Mouse (Mus musculus) heart, embryonic 10.5 days (tissue): ENCODE data around the gene Gbp7. TPM values are rescaled to one million over a fixed set of nuclear protein-coding genes. Genes with fewer than 3 reads are reported as not detected.
A peak's percentile ranks its signal among the peaks of the same experiment; 100 is the strongest.
"Not testable (repeated sequence)": the region's sequence is repeated elsewhere in the genome, so short reads cannot be mapped to it uniquely, and the experiment has no call there.

ENCODE experiments used
- DNase-seq: peaks from one replicate; pipeline ENCODE4 v3.0.0-alpha.2; 2017; ENCODE audit warnings: low spot score
- H3K27ac ChIP-seq: fragments of 300-500 bp; sonication (generic); 2 replicates; pipeline ENCODE4 v1.5.1; 2016; ENCODE audit warnings: mild to moderate bottlenecking
- H3K27me3 ChIP-seq: fragments of 300-500 bp; sonication (generic); 2 replicates; pipeline ENCODE4 v1.6.1; 2016; ENCODE audit warnings: mild to moderate bottlenecking; ENCODE audit not compliant: poor library complexity, insufficient read depth, severe bottlenecking
- H3K36me3 ChIP-seq: fragments of 300-500 bp; sonication (generic); 2 replicates; pipeline ENCODE4 v1.6.1; 2016; ENCODE audit warnings: mild to moderate bottlenecking, moderate library complexity
- H3K4me1 ChIP-seq: fragments of 300-500 bp; sonication (generic); 2 replicates; pipeline ENCODE4 v1.6.1; 2016; ENCODE audit warnings: mild to moderate bottlenecking
- H3K4me3 ChIP-seq: fragments of 300-500 bp; sonication (generic); 2 replicates; pipeline ENCODE4 v1.5.1; 2016; ENCODE audit warnings: mild to moderate bottlenecking, moderate library complexity
- H3K9me3 ChIP-seq: fragments of 300-500 bp; sonication (generic); 2 replicates; pipeline ENCODE4 v1.6.1; 2016; ENCODE audit warnings: mild to moderate bottlenecking, moderate library complexity
- WGBS: fragments of 180-500 bp; shearing (Covaris S2); methylation state at CpG from one replicate; pipeline ENCODE4 v1.1.7; 2016; 5-methylcytosine and 5-hydroxymethylcytosine counted together
- polyA plus RNA-seq: library from polyadenylated mRNA; unstranded; fragments of >200 nt; fragmentation: Nextera tagmentation; extraction: Ambion mirVana; gene quantifications from 2 replicates; pipeline ENCODE4 v1.2.1, GENCODE M21; 2016

Gene Gbp7
- polyA plus RNA-seq, 1 experiment from 2014 or later: 1.0 TPM

- Histone ChIP-seq H3K4me1 (no peaks in the 10 kb centered on the region), H3K36me3 (no peaks in the 10 kb centered on the region), H3K9me3 (no peaks in the 10 kb centered on the region), H3K27me3 (peaks cover 10% of the 10 kb centered on the region; the same call in 1 of the 2 replicates), H3K4me3 (no peak overlapping the region), H3K27ac (no peak overlapping the region)
- 50% methylated on average over 1 of the region's 1 CpGs for WGBS
- DNase-seq: no peak
Measured at GRCm38 (mm10) chr3:142535667-142536066, 5.5 kb downstream of the Gbp7 start.

GRCm38 (mm10) chr3:142541391-142541790 lies 11.2 kb downstream of the Gbp7 start:
- no peaks in the 10 kb centered on the region for H3K36me3 ChIP-seq
- no peak overlapping the region for H3K27ac ChIP-seq
- no peaks in the 10 kb centered on the region for H3K27me3 ChIP-seq
- no peaks in the 10 kb centered on the region for H3K9me3 ChIP-seq
- no peaks in the 10 kb centered on the region for H3K4me1 ChIP-seq
- no peak overlapping the region for H3K4me3 ChIP-seq
- no peak for DNase-seq
- 77% methylated on average over 6 of the region's 6 CpGs for WGBS

GRCm38 (mm10) chr3:142542776-142543175 lies 12.6 kb downstream of the Gbp7 start:
- not testable (repeated sequence) for H3K27me3 ChIP-seq, H3K4me1 ChIP-seq, H3K4me3 ChIP-seq, H3K27ac ChIP-seq, H3K36me3 ChIP-seq, DNase-seq, H3K9me3 ChIP-seq
- 84% methylated on average over 12 of the region's 12 CpGs for WGBS

- WGBS: 80% methylated on average over 3 of the region's 3 CpGs
- no peak overlapping the region for H3K4me3 ChIP-seq
- no peaks in the 10 kb centered on the region for H3K36me3 ChIP-seq
- no peaks in the 10 kb centered on the region for H3K27me3 ChIP-seq
- no peaks in the 10 kb centered on the region for H3K9me3 ChIP-seq
- H3K4me1 ChIP-seq: no peaks in the 10 kb centered on the region
- no peak for DNase-seq
- no peak overlapping the region for H3K27ac ChIP-seq
Measured at GRCm38 (mm10) chr3:142546690-142547089, 16.5 kb downstream of the Gbp7 start.

- no peaks in the 10 kb centered on the region for H3K27me3 ChIP-seq
- H3K9me3 ChIP-seq: no peaks in the 10 kb centered on the region
- H3K4me1 ChIP-seq: no peaks in the 10 kb centered on the region
- no peak overlapping the region for H3K4me3 ChIP-seq
- DNase-seq: no peak
- WGBS: 79% methylated on average over 3 of the region's 3 CpGs
- no peaks in the 10 kb centered on the region for H3K36me3 ChIP-seq
- H3K27ac ChIP-seq: no peak overlapping the region
Measured at GRCm38 (mm10) chr3:142550052-142550676, 20.0 kb downstream of the Gbp7 start.

GRCm38 (mm10) chr3:142554601-142555000 lies 24.5 kb downstream of the Gbp7 start:
- no peaks in the 10 kb centered on the region for H3K27me3 ChIP-seq
- WGBS: 80% methylated on average over 1 of the region's 1 CpGs

GRCm38 (mm10) chr3:142555623-142556022 lies 25.5 kb downstream of the Gbp7 start:
- no peak for DNase-seq
- no peak overlapping the region for H3K27ac ChIP-seq
- H3K27me3 ChIP-seq: no peaks in the 10 kb centered on the region
- H3K4me3 ChIP-seq: no peak overlapping the region
- no peaks in the 10 kb centered on the region for H3K4me1 ChIP-seq
- no peaks in the 10 kb centered on the region for H3K9me3 ChIP-seq
- 84% methylated on average over 11 of the region's 11 CpGs for WGBS
- no peaks in the 10 kb centered on the region for H3K36me3 ChIP-seq

More at GRCm38 (mm10) chr3:142554601-142555000, 24.5 kb downstream of the Gbp7 start:
- Histone ChIP-seq H3K27ac (no peak overlapping the region), H3K4me3 (no peak overlapping the region), H3K36me3 (no peaks in the 10 kb centered on the region), H3K4me1 (no peaks in the 10 kb centered on the region), H3K9me3 (no peaks in the 10 kb centered on the region)
- DNase-seq: no peak

- 30% methylated on average over 3 of the region's 3 CpGs for WGBS
- H3K4me1 ChIP-seq: no peaks in the 10 kb centered on the region
- no peaks in the 10 kb centered on the region for H3K9me3 ChIP-seq
- H3K27ac ChIP-seq: peak within 1 kb of the TSS; percentile 37; the same call in 1 of the 2 replicates
- H3K27me3 ChIP-seq: no peaks in the 10 kb centered on the region
- no peak for DNase-seq
- H3K36me3 ChIP-seq: no peaks in the 10 kb centered on the region
- peak within 1 kb of the TSS; percentile 56 for H3K4me3 ChIP-seq
Measured at GRCm38 (mm10) chr3:142559632-142560228, 29.6 kb downstream of the Gbp7 start, which contains the start of gene Gbp3. Gene Gbp3, plus strand, starts transcription at chr3:142560026.

GRCm38 (mm10) chr3:142560296-142560948 lies 30.3 kb downstream of the Gbp7 start:
- H3K4me3 ChIP-seq: peak overlapping the region; percentile 56
- no peaks in the 10 kb centered on the region for H3K9me3 ChIP-seq
- peak overlapping the region; percentile 37; the same call in 1 of the 2 replicates for H3K27ac ChIP-seq
- no peaks in the 10 kb centered on the region for H3K27me3 ChIP-seq
- DNase-seq: peak; percentile 91
- no peaks in the 10 kb centered on the region for H3K4me1 ChIP-seq
- H3K36me3 ChIP-seq: no peaks in the 10 kb centered on the region
- 13% methylated on average over 12 of the region's 12 CpGs for WGBS

GRCm38 (mm10) chr3:142561045-142561646 lies 31.0 kb downstream of the Gbp7 start:
- WGBS: 82% methylated on average over 14 of the region's 14 CpGs
- Histone ChIP-seq H3K4me3 (no peak overlapping the region), H3K27ac (no peak overlapping the region), H3K27me3 (no peaks in the 10 kb centered on the region), H3K36me3 (no peaks in the 10 kb centered on the region), H3K4me1 (no peaks in the 10 kb centered on the region), H3K9me3 (no peaks in the 10 kb centered on the region)
- DNase-seq: no peak

- H3K4me1 ChIP-seq: no peaks in the 10 kb centered on the region
- H3K9me3 ChIP-seq: no peaks in the 10 kb centered on the region
- WGBS: 79% methylated on average over 7 of the region's 7 CpGs
- DNase-seq: no peak
- H3K27ac ChIP-seq: no peak overlapping the region
- H3K36me3 ChIP-seq: no peaks in the 10 kb centered on the region
- no peak overlapping the region for H3K4me3 ChIP-seq
- no peaks in the 10 kb centered on the region for H3K27me3 ChIP-seq
Measured at GRCm38 (mm10) chr3:142561666-142562065, 31.5 kb downstream of the Gbp7 start.

- H3K36me3 ChIP-seq, H3K9me3 ChIP-seq, H3K4me3 ChIP-seq, H3K27ac ChIP-seq, H3K4me1 ChIP-seq, DNase-seq, H3K27me3 ChIP-seq: not testable (repeated sequence)
- 54% methylated on average over 5 of the region's 5 CpGs for WGBS
Measured at GRCm38 (mm10) chr3:142567490-142567889, 37.3 kb downstream of the Gbp7 start.

GRCm38 (mm10) chr3:142570738-142571137 lies 40.6 kb downstream of the Gbp7 start:
- Histone ChIP-seq H3K27ac (no peak overlapping the region), H3K4me1 (no peaks in the 10 kb centered on the region), H3K27me3 (no peaks in the 10 kb centered on the region), H3K4me3 (no peak overlapping the region), H3K36me3 (no peaks in the 10 kb centered on the region), H3K9me3 (no peaks in the 10 kb centered on the region)
- 85% methylated on average over 4 of the region's 4 CpGs for WGBS
- DNase-seq: no peak
